30 mouse cellular contexts compared by ENCODE assay signal in the genomic region with DNA sequence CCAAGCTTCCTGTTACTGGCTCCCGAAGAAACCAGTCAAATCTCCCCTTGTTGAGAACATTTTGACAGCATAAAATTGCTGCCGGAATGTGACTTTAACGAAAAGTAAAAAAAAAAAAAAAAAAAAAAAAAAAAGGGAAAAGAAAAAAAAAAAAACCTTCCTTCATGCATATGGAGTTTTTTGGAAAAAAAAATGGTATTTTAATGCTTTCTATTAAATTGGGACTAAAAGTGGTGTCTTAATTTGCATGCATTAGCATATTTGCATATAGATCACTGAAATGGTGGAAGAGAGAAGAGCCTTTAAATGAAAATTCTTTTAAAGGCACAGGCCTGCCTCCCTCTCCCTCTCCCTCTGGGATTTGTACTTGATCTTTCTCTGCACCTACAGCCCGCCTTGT. TPM values are rescaled to one million over a fixed set of nuclear protein-coding genes. Genes with fewer than 3 reads are reported as not detected.
DNase-seq lines count a peak whose midpoint lies in the region; ATAC-seq and TF ChIP-seq lines count a peak whose summit lies in the region.
"Had no signal": no experiment of that assay in that cellular context is flagged by ENCODE, and none has a peak within 500 bp of the region (broad histone marks: within the 10 kb centered on the region; RNA-seq: fewer than 3 reads in every experiment).

No protein-coding gene starts in this region.

- intact Hi-C loops in heart, postnatal 36 days (cut with DNase I), result no loop called here

- no peak for ATAC-seq in heart, embryonic 12.5 days (ENCODE audit: insufficient number of reproducible peaks, low FRiP score)
- no peak for ATAC-seq in hindbrain, embryonic 16.5 days
- 0 out of 2 replicates have a peak, but pooled peaks have one; percentile 11 for ATAC-seq in forebrain, embryonic 16.5 days
- ATAC-seq: intestine, embryonic 16.5 days; lung, postnatal 0 days; midbrain, embryonic 16.5 days had no signal

- H3K4me3 ChIP-seq in heart, embryonic 12.5 days, result no peak overlapping the region
- H3K4me3 ChIP-seq in hindbrain, embryonic 10.5 days, result no peak overlapping the region
- no peak overlapping the region for H3K4me3 ChIP-seq in hindbrain, embryonic 16.5 days (ENCODE audit: low read length)
- H3K4me3 ChIP-seq in ES-E14 (ENCODE audit: insufficient read depth in 1 of 2, low read depth in 1 of 2, low read length in 2 of 2, poor library complexity in 1 of 2, severe bottlenecking in 1 of 2), result no peak overlapping the region
- H3K4me3 ChIP-seq in forebrain, embryonic 16.5 days (replicated peaks; ENCODE audit: low read length), result no peak overlapping the region
- H3K4me3 ChIP-seq: embryonic facial prominence, embryonic 12.5 days; hindbrain, embryonic 12.5 days; limb, embryonic 15.5 days; liver, embryonic 13.5 days; megakaryocyte, embryonic 14.5 days had no signal

- H3K9ac ChIP-seq in heart, embryonic 12.5 days, result no peak overlapping the region
- H3K9ac ChIP-seq in hindbrain, embryonic 16.5 days (ENCODE audit: low read depth, low read length), result no peak overlapping the region
- H3K9ac ChIP-seq in ES-E14 (ENCODE audit: insufficient read depth, low read depth, low read length, poor library complexity, severe bottlenecking), result no peak overlapping the region
- H3K9ac ChIP-seq in forebrain, embryonic 16.5 days (replicated peaks; ENCODE audit: low read depth, low read length), result no peak overlapping the region
- H3K9ac ChIP-seq: embryonic facial prominence, embryonic 12.5 days; hindbrain, embryonic 12.5 days; limb, embryonic 15.5 days; liver, embryonic 13.5 days had no signal

- no peaks in the 10 kb centered on the region for H3K9me3 ChIP-seq in heart, embryonic 12.5 days (replicated peaks)
- no peaks in the 10 kb centered on the region for H3K9me3 ChIP-seq in hindbrain, embryonic 10.5 days
- H3K9me3 ChIP-seq in hindbrain, embryonic 16.5 days (ENCODE audit: control insufficient read depth, low read length), result no peaks in the 10 kb centered on the region
- H3K9me3 ChIP-seq in ES-E14 (ENCODE audit: control insufficient read depth, insufficient read depth, low read depth, low read length), result no peaks in the 10 kb centered on the region
- H3K9me3 ChIP-seq in forebrain, embryonic 16.5 days (ENCODE audit: control insufficient read depth, low read length), result no peaks in the 10 kb centered on the region
- H3K9me3 ChIP-seq: embryonic facial prominence, embryonic 12.5 days; G1E; hindbrain, embryonic 12.5 days; limb, embryonic 15.5 days; liver, embryonic 13.5 days; megakaryocyte, embryonic 14.5 days had no signal

- no peak overlapping the region for H3K4me2 ChIP-seq in heart, embryonic 12.5 days
- H3K4me2 ChIP-seq in hindbrain, embryonic 16.5 days (ENCODE audit: low read length), result no peak overlapping the region
- no peak overlapping the region for H3K4me2 ChIP-seq in forebrain, embryonic 16.5 days (ENCODE audit: low read length)
- H3K4me2 ChIP-seq: embryonic facial prominence, embryonic 12.5 days; hindbrain, embryonic 12.5 days; limb, embryonic 15.5 days; liver, embryonic 13.5 days had no signal

- H3K27me3 ChIP-seq in heart, embryonic 12.5 days (replicated peaks), result peaks cover 17% of the 10 kb centered on the region
- peaks cover 95% of the 10 kb centered on the region for H3K27me3 ChIP-seq in hindbrain, embryonic 10.5 days (ENCODE audit: insufficient read depth, poor library complexity, severe bottlenecking)
- H3K27me3 ChIP-seq in hindbrain, embryonic 16.5 days (replicated peaks; ENCODE audit: control insufficient read depth, insufficient read depth, low read length), result peaks cover 23% of the 10 kb centered on the region
- peaks cover 5% of the 10 kb centered on the region; the same call in 1 of the 2 replicates for H3K27me3 ChIP-seq in forebrain, embryonic 16.5 days (replicated peaks; ENCODE audit: control insufficient read depth, insufficient read depth, low read length)

- H3K27ac ChIP-seq in heart, embryonic 12.5 days (ENCODE audit: poor library complexity, severe bottlenecking), result peak overlapping the region; percentile 48; the same call in 1 of the 2 replicates
- H3K27ac ChIP-seq in hindbrain, embryonic 10.5 days, result peak overlapping the region; percentile 64; the same call in 1 of the 2 replicates
- H3K27ac ChIP-seq in hindbrain, embryonic 16.5 days (ENCODE audit: low read depth, low read length), result no peak overlapping the region
- H3K27ac ChIP-seq in ES-E14 (ENCODE audit: insufficient read depth, low read depth, low read length, poor library complexity, severe bottlenecking), result no peak overlapping the region
- no peak overlapping the region; the same call in 1 of the 2 replicates for H3K27ac ChIP-seq in forebrain, embryonic 16.5 days (ENCODE audit: low read length)
- H3K27ac ChIP-seq: embryonic facial prominence, embryonic 12.5 days; kidney, postnatal 0 days; limb, embryonic 15.5 days; liver, embryonic 13.5 days; stomach, postnatal 0 days had no signal

- in situ Hi-C loops in ES-E14 (cut with MboI; ENCODE audit: low sequenced_read_pairs in 2 of 2, unreplicated experiment in 2 of 2), result no loop called here

- H3K4me1 ChIP-seq in heart, embryonic 12.5 days (replicated peaks), result peaks cover 83% of the 10 kb centered on the region
- H3K4me1 ChIP-seq in hindbrain, embryonic 10.5 days (replicated peaks), result peaks cover 87% of the 10 kb centered on the region
- peaks cover 19% of the 10 kb centered on the region for H3K4me1 ChIP-seq in hindbrain, embryonic 16.5 days (ENCODE audit: control insufficient read depth, insufficient read depth, low read depth, low read length)
- H3K4me1 ChIP-seq in ES-E14 (ENCODE audit: control insufficient read depth in 2 of 2, insufficient read depth in 2 of 2, low read length in 2 of 2, poor library complexity in 1 of 2), result peaks cover 3 to 38% of the 10 kb centered on the region in 2 experiments; a peak in 2 of 4 replicates
- peaks cover 58% of the 10 kb centered on the region for H3K4me1 ChIP-seq in forebrain, embryonic 16.5 days (replicated peaks; ENCODE audit: control insufficient read depth, insufficient read depth, low read length)
- H3K4me1 ChIP-seq: liver, embryonic 13.5 days; megakaryocyte, embryonic 14.5 days had no signal

- no peaks in the 10 kb centered on the region for H3K36me3 ChIP-seq in heart, embryonic 12.5 days
- no peaks in the 10 kb centered on the region for H3K36me3 ChIP-seq in hindbrain, embryonic 10.5 days
- no peaks in the 10 kb centered on the region for H3K36me3 ChIP-seq in hindbrain, embryonic 16.5 days (ENCODE audit: control insufficient read depth, insufficient read depth, low read length)
- no peaks in the 10 kb centered on the region for H3K36me3 ChIP-seq in ES-E14 (ENCODE audit: control insufficient read depth, insufficient read depth, low read length, poor library complexity, severe bottlenecking)
- no peaks in the 10 kb centered on the region for H3K36me3 ChIP-seq in forebrain, embryonic 16.5 days (ENCODE audit: control insufficient read depth, insufficient read depth)
- H3K36me3 ChIP-seq: embryonic facial prominence, embryonic 12.5 days; G1E; hindbrain, embryonic 12.5 days; limb, embryonic 15.5 days; liver, embryonic 13.5 days had no signal

- no peak for DNase-seq in heart, postnatal 36 days
- no peak for DNase-seq in hindbrain, embryonic 10.5 days (ENCODE audit: low spot score)
- DNase-seq in ES-E14 (ENCODE audit: low read depth, low spot score), result no peak
- DNase-seq in urinary bladder, postnatal 4 days (ENCODE audit: low spot score in 2 of 2), result no peak
- DNase-seq: adrenal gland, postnatal 10 days; B cell, adult 2 months; cerebellum, adult 11 months; cerebellum, adult 9-10 months; cerebellum, postnatal 36 days; gastrocnemius, postnatal 10 days; kidney, adult 8-10 months; left cerebral cortex, postnatal 4 days; liver, embryonic 13.5 days; lung, adult 18-20 months; lung, postnatal 4 days; thymus, adult 18-20 months; thymus, postnatal 36 days had no signal

- WGBS in heart, embryonic 12.5 days, result 68% methylated on average over 4 of the region's 4 CpGs
- 85% methylated on average over 4 of the region's 4 CpGs for WGBS in hindbrain, embryonic 10.5 days
- 65% methylated on average over 4 of the region's 4 CpGs for WGBS in hindbrain, embryonic 16.5 days
- 45% methylated on average over 4 of the region's 4 CpGs for WGBS in forebrain, embryonic 16.5 days

TF ChIP-seq in ES-E14, 5 proteins besides CTCF, POLR2A, EP300 and RAD21:
- TF ChIP-seq ZC3H11A (IDR thresholded peaks at IDR 0.05; ENCODE audit: borderline replicate concordance, low read depth, low read length) (no peak), MAFK (IDR thresholded peaks at IDR 0.05; ENCODE audit: insufficient read depth, low read depth, low read length) (no peak), ZNF384 (IDR thresholded peaks at IDR 0.05; ENCODE audit: low read depth, low read length) (peak; percentile 59; the same call in 1 of the 2 replicates), CHD2 (IDR thresholded peaks at IDR 0.05; ENCODE audit: low read depth, low read length) (no peak), HCFC1 (IDR thresholded peaks at IDR 0.05; ENCODE audit: borderline replicate concordance, insufficient read depth, low read length) (no peak)

RNA-seq across cellular contexts. Expression of gene Casz1, which starts 52.0 kb away (rescaled TPM):
- polyA plus RNA-seq in heart, embryonic 12.5 days (2016; fragmentation: Nextera tagmentation; extraction: Ambion mirVana), result 23.6 and 26.1 TPM in 2 replicates
- total RNA-seq in heart, postnatal 36 days (2021), result 10 to 100 TPM; 38.7 to 45.3 TPM
- 13.8 and 14.4 TPM in 2 replicates for polyA plus RNA-seq in hindbrain, embryonic 10.5 days (2016; fragmentation: Nextera tagmentation; extraction: Ambion mirVana)
- polyA plus RNA-seq in hindbrain, embryonic 16.5 days (2015; fragmentation: Nextera tagmentation; extraction: Ambion mirVana), result 4.4 and 5.6 TPM in 2 replicates
- total RNA-seq in ES-E14 (2012; rRNA removed), result 4.0 and 11.0 TPM in 2 replicates
- polyA plus RNA-seq in forebrain, embryonic 16.5 days (2015; fragmentation: Nextera tagmentation; extraction: Ambion mirVana), result 0.98 and 1.0 TPM in 2 replicates

Comparison
In these comparisons a context has a peak if more than half of its experiments do, and no peak if none do; other contexts are left out.
1. H3K27ac ChIP-seq: peak in heart, embryonic 12.5 days (single experiment) and hindbrain, embryonic 10.5 days (single experiment); none in hindbrain, embryonic 16.5 days (single experiment), ES-E14 (single experiment) and forebrain, embryonic 16.5 days (single experiment).